Mouse (Mus musculus): ENCODE data around the gene Pth1r.

Pth1r gene

GRCm38 (mm10) chr9:110746961-110747360 lies at the start of gene Pth1r:
Pth1r (minus strand) TSS chr9:110747145.
- DNase-seq: no peak

GRCm38 (mm10) chr9:110790462-110790861 lies 43.5 kb upstream of the Pth1r start:
- no peak for DNase-seq

GRCm38 (mm10) chr9:110788169-110788568 lies 41.2 kb upstream of the Pth1r start:
- no peak for DNase-seq

- no peak for DNase-seq
Observed at GRCm38 (mm10) chr9:110783611-110784010, 36.7 kb upstream of the Pth1r start.

GRCm38 (mm10) chr9:110781731-110782130 lies 34.8 kb upstream of the Pth1r start:
- peak; percentile 99 for DNase-seq

GRCm38 (mm10) chr9:110781256-110781721 lies 34.3 kb upstream of the Pth1r start:
- peak; percentile 99 for DNase-seq

GRCm38 (mm10) chr9:110779242-110779913 lies 32.4 kb upstream of the Pth1r start:
- DNase-seq: no peak

GRCm38 (mm10) chr9:110778559-110778958 lies 31.6 kb upstream of the Pth1r start:
- DNase-seq: no peak

GRCm38 (mm10) chr9:110778100-110778499 lies 31.2 kb upstream of the Pth1r start:
- no peak for DNase-seq

- DNase-seq: peak; percentile 88
Observed at GRCm38 (mm10) chr9:110775269-110776022, 28.5 kb upstream of the Pth1r start.

- peak; percentile 95 for DNase-seq
Observed at GRCm38 (mm10) chr9:110774403-110775268, 27.7 kb upstream of the Pth1r start.

GRCm38 (mm10) chr9:110772336-110772735 lies 25.4 kb upstream of the Pth1r start:
- DNase-seq: peak; percentile 74

- peak; percentile 98 for DNase-seq
Observed at GRCm38 (mm10) chr9:110763405-110763804, 16.5 kb upstream of the Pth1r start.

GRCm38 (mm10) chr9:110762763-110763162 lies 15.8 kb upstream of the Pth1r start:
- no peak for DNase-seq

- no peak for DNase-seq
Observed at GRCm38 (mm10) chr9:110760886-110761285, 13.9 kb upstream of the Pth1r start.

- peak; percentile 94 for DNase-seq
Observed at GRCm38 (mm10) chr9:110759265-110759664, 12.3 kb upstream of the Pth1r start.

GRCm38 (mm10) chr9:110758605-110759004 lies 11.7 kb upstream of the Pth1r start:
- DNase-seq: peak; percentile 99

GRCm38 (mm10) chr9:110757816-110758215 lies 10.9 kb upstream of the Pth1r start:
- DNase-seq: no peak

GRCm38 (mm10) chr9:110753773-110754172 lies 6.8 kb upstream of the Pth1r start:
- DNase-seq: peak; percentile 97

GRCm38 (mm10) chr9:110752917-110753435 lies 6.0 kb upstream of the Pth1r start:
- no peak for DNase-seq

GRCm38 (mm10) chr9:110751412-110751811 lies 4.5 kb upstream of the Pth1r start:
- no peak for DNase-seq

GRCm38 (mm10) chr9:110750404-110751187 lies 3.7 kb upstream of the Pth1r start:
- no peak for DNase-seq

Measured in heart, adult 11 months (tissue).